Mouse (Mus musculus) gastrocnemius, postnatal 25 days (tissue): ENCODE data around the gene Arvcf. TPM values are rescaled to one million over a fixed set of nuclear protein-coding genes. Genes with fewer than 3 reads are reported as not detected.

Experiments used
- DNase-seq: peaks from one replicate; pipeline ENCODE4 v3.0.0; 2022
- microRNA-seq, 2 experiments: library from miRNA; unstranded; fragments of <30 nt; microRNA quantifications; one replicate each; pipeline ENCODE4 v1.2.0; 2021; ENCODE audit warnings: borderline replicate concordance in 2 of 2
- total RNA-seq, 2 experiments: library from RNA; stranded (reverse); gene quantifications; 1 replicate in 1 of 2; 2 replicates in 1 of 2; pipeline ENCODE4 v1.2.3; 2021

The Arvcf gene
- total RNA-seq, 2 experiments from 2014 or later, result 12.5 to 14.3 TPM

DNA sequence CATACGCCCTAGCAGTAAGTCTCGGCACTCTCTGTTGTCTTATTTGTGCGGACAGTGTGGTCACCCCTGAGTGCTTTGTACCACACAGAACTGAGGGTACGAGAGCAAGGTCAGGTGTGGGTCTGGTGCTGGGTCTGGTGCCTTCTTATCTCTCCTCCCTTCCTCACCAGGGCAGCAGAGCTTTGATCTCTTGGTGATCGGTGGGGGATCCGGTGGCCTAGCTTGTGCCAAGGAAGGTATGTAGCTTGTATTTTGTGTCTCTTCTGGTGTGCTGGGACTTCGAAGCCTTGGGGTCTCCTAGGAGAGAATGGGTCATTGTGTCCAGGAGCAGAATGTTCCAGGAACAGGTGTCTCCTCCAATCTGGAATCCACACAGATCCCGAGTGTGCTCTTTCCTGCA is 81.7 kb downstream of the Arvcf start:
- no peak for DNase-seq

DNA sequence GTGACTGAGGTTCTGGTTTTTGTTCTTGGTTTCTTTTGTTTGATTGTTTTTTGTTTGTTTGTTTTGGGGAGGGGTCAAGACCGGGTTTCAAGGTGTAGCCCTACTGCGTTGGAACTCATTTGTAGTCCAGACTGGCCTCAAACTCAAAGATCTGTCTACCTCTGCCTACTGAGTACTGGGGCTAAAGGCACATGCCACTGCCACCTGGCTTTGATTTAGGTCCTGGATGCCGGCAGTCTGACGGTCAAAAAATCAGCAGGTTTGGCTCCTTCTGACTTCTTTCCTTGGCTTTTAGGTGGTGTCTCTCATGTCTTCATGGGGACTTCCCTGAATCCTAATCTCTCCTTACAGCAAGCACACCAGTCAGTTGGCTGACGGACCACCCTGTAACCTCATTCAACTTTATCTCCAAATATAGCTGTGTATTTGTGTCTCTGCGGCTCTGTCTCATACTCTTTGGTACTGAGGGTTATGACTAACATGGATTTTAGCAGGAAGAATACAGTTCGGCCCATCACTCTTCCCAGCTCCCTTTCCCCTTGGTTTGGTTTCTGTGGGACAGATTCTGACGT is 82.7 kb downstream of the Arvcf start:
- DNase-seq, result no peak

DNA sequence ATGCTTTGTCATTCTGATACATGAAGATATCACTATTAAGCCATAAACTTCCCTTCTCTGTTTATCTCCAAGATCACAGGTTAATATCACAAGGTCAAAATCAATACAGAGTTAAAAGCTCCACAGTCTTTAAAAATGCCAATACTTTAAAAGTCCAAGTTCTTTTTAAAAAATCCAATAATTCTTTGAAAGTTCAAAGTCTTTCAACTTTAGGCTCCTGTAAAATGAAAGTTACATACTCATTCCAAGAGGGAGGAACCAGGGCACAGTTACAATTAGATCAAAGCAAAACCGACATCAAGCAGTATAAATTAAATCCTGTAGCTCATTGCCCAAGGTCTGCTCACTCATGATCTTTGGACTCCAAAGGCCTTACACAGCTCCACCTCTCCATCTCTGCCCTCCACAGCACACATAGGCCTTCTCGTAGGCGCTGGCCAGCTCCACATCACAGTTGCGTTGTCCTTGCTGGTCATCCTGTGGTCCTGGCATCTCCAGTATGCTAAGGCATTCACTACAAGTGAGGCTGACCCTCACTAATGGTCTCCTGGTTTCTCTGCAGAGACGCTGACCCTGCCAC is 85.4 kb downstream of the Arvcf start:
- DNase-seq, result no peak

DNA sequence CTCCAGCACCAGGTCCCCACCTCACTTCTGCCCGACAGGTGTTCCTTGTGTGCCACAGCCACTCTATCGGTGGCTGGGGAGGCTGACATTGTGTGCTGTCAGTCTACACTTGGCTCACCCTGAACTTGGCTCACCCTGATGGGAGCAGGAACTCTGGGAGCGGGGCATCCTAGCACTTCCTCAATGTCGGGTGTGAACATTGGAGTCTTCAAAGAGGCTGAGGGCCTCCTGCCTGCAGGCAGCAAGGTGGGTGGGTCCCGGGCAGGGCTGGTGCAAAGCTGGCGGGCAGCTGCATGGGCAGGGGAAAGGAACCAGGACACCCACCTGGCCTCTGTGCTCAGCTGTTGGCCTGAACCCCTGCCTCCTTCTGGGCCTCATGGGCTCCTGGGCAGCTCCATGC is 88.1 kb downstream of the Arvcf start:
- no peak for DNase-seq

DNA sequence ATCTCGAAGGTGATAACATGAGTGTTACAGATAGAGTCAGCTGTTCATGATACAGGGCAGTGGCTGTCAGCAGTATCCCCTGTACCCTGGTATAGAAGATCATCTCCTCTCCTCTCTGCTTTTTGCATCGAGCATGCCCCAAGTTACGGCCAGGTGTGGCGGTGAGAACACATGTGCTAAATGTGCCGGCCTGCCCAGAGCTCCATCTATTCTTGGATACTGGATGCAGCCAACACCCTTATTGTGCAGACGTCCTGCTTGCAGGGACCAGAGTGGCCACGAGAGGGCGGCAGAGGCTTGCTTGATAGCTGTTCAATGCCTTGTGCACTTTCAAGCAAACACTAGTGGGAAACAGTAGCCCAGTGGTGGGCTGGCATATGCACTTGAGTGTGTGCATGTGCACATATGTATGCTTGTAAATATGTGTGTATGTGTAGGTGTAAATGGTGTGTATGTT is 95.4 kb downstream of the Arvcf start:
- DNase-seq, result peak; percentile 83

DNA sequence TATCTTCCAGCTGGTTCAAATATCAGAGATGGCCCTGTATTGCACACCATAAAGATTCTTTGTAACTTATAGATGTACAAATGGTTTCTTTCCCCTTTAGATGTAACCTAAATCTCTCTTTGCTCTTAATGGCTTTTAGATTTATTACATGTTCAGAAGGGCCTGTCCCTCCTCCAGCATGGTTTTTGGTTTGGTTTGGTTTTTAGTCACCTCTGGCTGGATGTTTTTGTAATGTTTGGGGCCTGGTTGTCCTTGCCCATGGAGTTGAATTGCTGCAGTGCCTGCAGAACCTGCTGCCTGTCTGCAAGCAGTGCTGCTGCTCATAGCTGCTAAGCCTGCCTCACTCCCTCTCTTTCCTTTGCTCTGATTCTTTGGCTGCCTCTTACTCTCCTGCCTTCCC is 99.3 kb downstream of the Arvcf start:
- DNase-seq, result no peak

DNA sequence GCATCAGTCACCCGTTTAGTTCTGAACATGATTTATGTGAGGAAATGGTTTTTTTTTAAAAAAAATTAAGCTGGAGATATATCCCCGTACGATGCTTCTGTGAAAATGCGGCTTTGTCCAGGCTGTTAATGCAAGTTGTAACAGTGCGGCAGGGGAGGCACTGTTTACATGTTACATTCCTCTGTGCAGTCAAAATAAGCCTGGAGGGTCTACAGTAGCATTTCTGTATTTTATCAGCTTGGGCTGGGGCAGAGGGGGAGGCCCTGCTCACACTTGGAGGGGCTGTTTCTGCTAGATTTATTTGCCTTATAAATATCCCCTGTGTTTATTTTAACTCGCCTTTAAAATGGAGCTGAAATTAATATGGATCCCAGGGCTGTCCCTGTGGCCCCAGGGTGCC is 100.1 kb downstream of the Arvcf start:
- DNase-seq, result no peak

DNA sequence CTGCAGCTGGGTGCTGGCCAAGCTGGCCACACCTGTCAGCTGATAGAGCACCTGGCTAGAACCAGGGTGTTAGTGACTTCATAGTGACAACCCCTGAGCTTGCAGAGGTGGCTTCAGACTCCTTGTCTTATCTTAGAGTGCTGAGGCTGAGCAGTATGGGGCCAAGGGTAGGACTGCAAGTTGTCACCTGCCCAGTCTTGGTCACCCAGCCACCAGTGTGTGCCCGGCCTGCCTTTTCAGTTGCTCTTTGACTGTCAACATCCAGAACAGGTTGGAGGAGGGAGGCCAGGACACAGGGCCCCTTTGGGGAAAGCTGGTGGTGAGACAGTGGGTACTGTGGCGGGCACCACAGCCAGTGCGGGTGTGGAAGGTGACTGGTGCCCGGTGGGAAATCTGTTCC is 101.0 kb downstream of the Arvcf start:
- DNase-seq, result no peak

DNA sequence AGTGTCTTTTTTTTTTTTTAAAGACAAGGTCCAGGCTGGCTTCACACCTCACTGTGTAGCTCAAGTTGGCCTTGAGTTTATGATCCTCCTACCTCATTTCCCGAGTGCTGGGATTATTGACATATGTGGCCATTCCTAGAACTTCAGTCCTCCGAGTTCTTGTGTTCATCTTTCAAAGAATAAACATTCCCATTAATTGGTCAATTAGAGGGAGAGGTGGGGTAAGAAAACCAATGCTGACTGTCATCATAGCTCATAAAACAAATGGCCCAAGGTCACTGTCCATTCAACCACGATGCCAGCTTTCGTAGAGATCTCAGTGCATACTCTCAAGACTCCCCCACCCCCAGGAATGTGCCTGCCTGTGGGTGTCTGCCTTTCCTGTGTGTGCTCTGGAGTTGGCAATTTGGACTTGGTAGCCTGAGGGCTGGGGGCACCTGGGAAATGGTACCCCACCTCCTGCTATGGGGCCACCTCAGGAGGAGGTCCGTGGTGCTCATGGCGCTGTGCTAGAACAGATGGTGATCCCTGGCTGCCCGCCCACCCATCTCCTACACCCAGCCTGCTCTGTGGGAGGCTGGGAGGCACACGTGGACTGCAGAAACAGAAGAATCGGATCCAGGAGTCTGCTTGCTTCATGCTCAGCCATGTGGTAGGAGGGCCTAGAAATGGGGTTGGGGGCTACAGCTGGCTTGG is 103.7 kb downstream of the Arvcf start:
- DNase-seq, result no peak

DNA sequence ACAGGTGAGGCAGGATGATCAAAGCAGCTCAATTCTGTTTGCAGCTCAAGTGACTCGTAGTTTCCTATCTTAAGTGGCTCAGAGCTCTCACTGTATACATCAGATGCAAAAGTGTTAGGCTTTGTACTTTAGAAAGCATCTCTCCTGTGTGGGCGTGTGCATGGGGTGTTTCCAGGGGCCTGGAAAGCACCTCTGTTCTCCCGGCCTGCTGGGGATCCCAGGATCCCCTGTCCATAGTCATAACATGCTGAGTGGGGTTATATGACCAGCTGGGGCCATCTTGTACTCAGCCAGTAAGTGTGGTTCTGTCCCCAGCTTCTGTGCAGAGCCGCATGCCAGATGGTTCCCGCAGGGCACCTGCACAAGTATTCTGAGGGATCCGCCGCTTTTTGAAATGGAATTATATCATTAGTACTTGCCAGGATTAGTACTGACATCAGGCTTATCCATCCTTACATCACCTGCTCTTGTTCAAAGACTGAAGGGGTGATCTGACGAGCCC is 104.4 kb downstream of the Arvcf start:
- DNase-seq, result no peak

DNA sequence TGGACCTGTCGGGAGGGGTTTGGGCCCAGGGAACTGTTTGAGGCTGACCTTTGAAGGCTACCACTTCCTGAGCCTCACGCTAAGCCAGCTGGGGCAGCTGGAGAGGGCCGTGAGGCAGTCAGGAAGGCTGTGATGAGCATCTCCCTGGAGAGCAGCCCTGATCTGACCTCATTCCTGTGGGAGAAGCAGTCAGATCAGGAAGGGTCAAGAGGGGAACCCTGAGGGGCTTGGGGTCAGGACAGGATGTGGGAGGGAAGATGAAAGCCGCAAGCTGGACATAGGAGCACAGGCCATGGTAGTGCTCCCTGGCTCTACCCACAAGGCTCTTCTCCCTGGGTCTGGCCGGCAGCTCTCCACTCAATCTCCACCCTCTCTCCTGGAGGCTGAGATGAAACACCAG is 105.9 kb downstream of the Arvcf start:
- no peak for DNase-seq

DNA sequence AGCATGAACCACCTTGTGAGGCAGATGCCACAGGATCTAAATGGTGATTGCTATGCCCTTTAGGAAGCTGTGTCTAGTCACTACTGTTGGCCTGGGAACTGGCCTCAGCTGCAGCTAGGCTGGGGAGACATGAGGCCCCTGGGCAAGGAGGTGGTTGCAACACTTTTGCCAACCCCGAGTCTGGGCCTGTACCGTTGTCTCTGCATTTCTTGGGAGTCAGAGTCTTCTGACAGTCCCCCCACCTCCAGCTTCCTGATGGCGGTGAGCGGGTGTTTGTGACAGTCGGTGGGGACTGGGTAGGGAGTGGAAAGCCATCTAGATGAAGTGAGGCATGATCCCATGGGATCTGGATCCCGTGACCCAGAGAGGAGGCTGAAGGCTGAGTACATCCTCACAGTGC is 107.4 kb downstream of the Arvcf start:
- no peak for DNase-seq

Small RNAs within 50 kb of the gene (microRNA-seq; reads per million reads assigned to microRNA genes)
- gene Gm26219 (0 reads per million in 2 experiments), gene Mir185 (485 to 615 reads per million in 2 experiments)

Other genes starting within 250 kb of the Arvcf start
- gene Rtn4r, start 220.5 kb upstream of the Arvcf start, total RNA-seq, result under 1 TPM in 1 of 2 experiments, not detected in 1; 0.13 TPM
- gene Ccdc188, start 130.3 kb upstream of the Arvcf start, total RNA-seq, result not detected
- 10 to 100 TPM; 21.6 to 26.6 TPM for gene Zdhhc8, start 113.0 kb upstream of the Arvcf start, total RNA-seq
- 1 to 10 TPM; 9.6 to 10.0 TPM for gene Trmt2a, start 99.5 kb upstream of the Arvcf start, total RNA-seq
- gene Ranbp1, start 99.5 kb upstream of the Arvcf start, total RNA-seq, result 10 to 100 TPM; 21.6 to 24.7 TPM
- not detected for gene Gm49776, start 89.9 kb upstream of the Arvcf start, total RNA-seq
- gene Dgcr8, start 58.9 kb upstream of the Arvcf start, total RNA-seq, result 10 to 100 TPM; 14.7 to 16.2 TPM
- 10 to 100 TPM; 37.3 to 37.6 TPM for gene Tango2, start 79 bp upstream of the Arvcf start, total RNA-seq
- gene Txnrd2, start 78.2 kb downstream of the Arvcf start, total RNA-seq, result 10 to 100 TPM; 16.0 to 16.9 TPM
- gene Comt, start 78.7 kb downstream of the Arvcf start, total RNA-seq, result 10 to 100 TPM; 33.3 to 44.8 TPM
- 1 to 10 TPM; 3.4 to 3.6 TPM for gene Gnb1l, start 150.5 kb downstream of the Arvcf start, total RNA-seq
- gene Rtl10, start 150.7 kb downstream of the Arvcf start, total RNA-seq, result 1 to 10 TPM; 2.4 to 3.1 TPM
- gene Tbx1, start 242.5 kb downstream of the Arvcf start, total RNA-seq, result 10 to 100 TPM in 1 of 2 experiments, 1 to 10 TPM in 1; 5.3 to 42.0 TPM